In the genomic region with DNA sequence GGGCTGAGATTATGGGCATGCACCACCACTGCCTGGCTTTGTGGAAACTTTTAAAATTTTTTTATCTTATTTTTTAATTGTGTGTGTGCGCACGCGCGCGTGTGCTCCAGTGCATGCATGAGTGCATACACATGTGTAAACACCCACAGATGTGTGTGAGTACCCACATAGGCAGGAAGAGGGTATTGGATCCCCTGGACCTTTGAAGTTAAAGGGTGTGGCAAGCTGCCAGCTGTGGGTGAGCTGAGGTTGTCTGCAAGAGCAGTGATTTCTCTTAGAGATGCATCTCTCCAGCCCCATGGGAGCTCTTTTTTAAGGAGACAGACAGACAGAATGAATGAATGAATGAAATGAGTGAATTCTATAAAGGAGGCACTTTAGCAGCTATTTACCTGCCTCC, we compare ENCODE assay signal across 33 mouse cellular contexts. TPM values are rescaled to one million over a fixed set of nuclear protein-coding genes. Genes with fewer than 3 reads are reported as not detected.
DNase-seq lines count a peak whose midpoint lies in the region; ATAC-seq and TF ChIP-seq lines count a peak whose summit lies in the region.
"Had no signal": no experiment of that assay in that cellular context is flagged by ENCODE, and none has a peak within 500 bp of the region (broad histone marks: within the 10 kb centered on the region; RNA-seq: fewer than 3 reads in every experiment).

No protein-coding gene starts in this region.

- H3K27ac ChIP-seq in limb, embryonic 15.5 days, result 0 out of 2 replicates have a peak overlapping the region, but pooled peaks have one; percentile 4
- no peak overlapping the region for H3K27ac ChIP-seq in limb, embryonic 10.5 days
- no peak overlapping the region for H3K27ac ChIP-seq in lung, postnatal 0 days (ENCODE audit: low read length)
- H3K27ac ChIP-seq: embryonic facial prominence, embryonic 12.5 days; embryonic facial prominence, embryonic 15.5 days; gastrocnemius, adult 2 months; hindbrain, embryonic 12.5 days; hindbrain, embryonic 15.5 days had no signal

- WGBS in limb, embryonic 15.5 days, result 90% methylated on average over 5 of the region's 5 CpGs
- 98% methylated on average over 5 of the region's 5 CpGs for WGBS in limb, embryonic 10.5 days
- WGBS in lung, postnatal 0 days, result 95% methylated on average over 5 of the region's 5 CpGs

- H3K9ac ChIP-seq in limb, embryonic 15.5 days, result no peak overlapping the region
- no peak overlapping the region for H3K9ac ChIP-seq in lung, postnatal 0 days (replicated peaks; ENCODE audit: low read depth)
- H3K9ac ChIP-seq: embryonic facial prominence, embryonic 12.5 days; embryonic facial prominence, embryonic 15.5 days; forebrain, postnatal 0 days; hindbrain, embryonic 12.5 days; hindbrain, embryonic 15.5 days had no signal

- no peaks in the 10 kb centered on the region for H3K4me1 ChIP-seq in limb, embryonic 15.5 days
- 0 out of 2 replicates have a peak, but pooled peaks cover 8% of the 10 kb centered on the region for H3K4me1 ChIP-seq in limb, embryonic 10.5 days
- H3K4me1 ChIP-seq in lung, postnatal 0 days (ENCODE audit: insufficient read depth, low read depth, low read length), result no peaks in the 10 kb centered on the region
- H3K4me1 ChIP-seq: embryonic facial prominence, embryonic 12.5 days; embryonic facial prominence, embryonic 15.5 days; hindbrain, embryonic 12.5 days; hindbrain, embryonic 15.5 days had no signal

- no peaks in the 10 kb centered on the region for H3K9me3 ChIP-seq in limb, embryonic 15.5 days
- H3K9me3 ChIP-seq in limb, embryonic 10.5 days (replicated peaks), result no peaks in the 10 kb centered on the region
- H3K9me3 ChIP-seq in lung, postnatal 0 days (ENCODE audit: low read length), result no peaks in the 10 kb centered on the region
- H3K9me3 ChIP-seq: embryonic facial prominence, embryonic 12.5 days; embryonic facial prominence, embryonic 15.5 days; hindbrain, embryonic 12.5 days; hindbrain, embryonic 15.5 days had no signal

- H3K4me2 ChIP-seq in limb, embryonic 15.5 days, result no peak overlapping the region
- no peak overlapping the region for H3K4me2 ChIP-seq in lung, postnatal 0 days (replicated peaks; ENCODE audit: low read depth, low read length)
- H3K4me2 ChIP-seq: embryonic facial prominence, embryonic 12.5 days; embryonic facial prominence, embryonic 15.5 days; heart, embryonic 11.5 days; hindbrain, embryonic 12.5 days; hindbrain, embryonic 15.5 days had no signal

- peaks cover 36% of the 10 kb centered on the region; the same call in 1 of the 2 replicates for H3K36me3 ChIP-seq in limb, embryonic 15.5 days
- peaks cover 57% of the 10 kb centered on the region for H3K36me3 ChIP-seq in limb, embryonic 10.5 days
- no peaks in the 10 kb centered on the region for H3K36me3 ChIP-seq in lung, postnatal 0 days (ENCODE audit: insufficient read depth, low read length)

- TF ChIP-seq EP300 in lung, postnatal 0 days (IDR thresholded peaks at IDR 0.05), result no peak

- no peak for ATAC-seq in limb, embryonic 15.5 days (ENCODE audit: insufficient number of reproducible peaks, low FRiP score, low TSS enrichment, low read depth)
- no peak for ATAC-seq in lung, postnatal 0 days
- ATAC-seq: activated CD4-positive, CD25-positive, alpha-beta regulatory T cell, adult 4 months; CD4-positive, CD25-positive, alpha-beta regulatory T cell, adult 4 months; forebrain, embryonic 14.5 days; forebrain, postnatal 0 days had no signal

- DNase-seq in limb, embryonic 10.5 days (ENCODE audit: low spot score), result no peak
- peak; percentile 39 for DNase-seq in thymus, postnatal 14 days
- no peak for DNase-seq in thymus, adult 18-20 months
- DNase-seq in T-cell, adult 2 months (ENCODE audit: low spot score), result peak; percentile 59
- DNase-seq in adrenal gland, postnatal 4 days (ENCODE audit: low spot score in 2 of 2), result no peak
- no peak for DNase-seq in lung, postnatal 0 days (ENCODE audit: low spot score)
- DNase-seq: adrenal gland, adult 8-10 months; adrenal gland, postnatal 25 days; B cell, adult 2 months; cerebellum, adult 18-20 months; cerebellum, adult 9-10 months; cerebellum, postnatal 14 days; forebrain, postnatal 0 days; gastrocnemius, adult 2 months; gastrocnemius, postnatal 14 days; heart, adult 11 months had no signal

- no peak for TF ChIP-seq CTCF in lung, postnatal 0 days (IDR thresholded peaks at IDR 0.05)

- H3K27me3 ChIP-seq in limb, embryonic 15.5 days, result no peaks in the 10 kb centered on the region
- no peaks in the 10 kb centered on the region for H3K27me3 ChIP-seq in limb, embryonic 10.5 days (ENCODE audit: low read depth, poor library complexity, severe bottlenecking)
- no peaks in the 10 kb centered on the region for H3K27me3 ChIP-seq in lung, postnatal 0 days (replicated peaks; ENCODE audit: insufficient read depth, low read length)
- H3K27me3 ChIP-seq: embryonic facial prominence, embryonic 12.5 days; embryonic facial prominence, embryonic 15.5 days; hindbrain, embryonic 12.5 days; hindbrain, embryonic 15.5 days had no signal

- H3K4me3 ChIP-seq in limb, embryonic 15.5 days, result no peak overlapping the region
- no peak overlapping the region for H3K4me3 ChIP-seq in limb, embryonic 10.5 days
- no peak overlapping the region for H3K4me3 ChIP-seq in lung, postnatal 0 days (ENCODE audit: low read depth, low read length)
- H3K4me3 ChIP-seq: embryonic facial prominence, embryonic 12.5 days; embryonic facial prominence, embryonic 15.5 days; gastrocnemius, adult 2 months; hindbrain, embryonic 12.5 days; hindbrain, embryonic 15.5 days had no signal

RNA-seq across cellular contexts. Expression of gene Tmem217, which starts 13.3 kb away (rescaled TPM):
- 0.73 and 1.1 TPM in 2 replicates for polyA plus RNA-seq in limb, embryonic 15.5 days (2015; fragmentation: Nextera tagmentation; extraction: Ambion mirVana)
- 0.90 and 0.97 TPM in 2 replicates for polyA plus RNA-seq in limb, embryonic 10.5 days (2016; fragmentation: Nextera tagmentation; extraction: Ambion mirVana)
- under 1 TPM in 1 of 2 experiments, not detected in 1; 0.50 TPM for total RNA-seq in adrenal gland, postnatal 4 days (2021)
- 0.31 and 0.76 TPM in 2 replicates for polyA plus RNA-seq in lung, postnatal 0 days (2015; fragmentation: Nextera tagmentation; extraction: Ambion mirVana)
- total RNA-seq: forebrain, postnatal 0 days; gastrocnemius, adult 2 months; gastrocnemius, postnatal 14 days; gastrocnemius, postnatal 4 days; heart, adult 8-10 months; heart, postnatal 25 days; hematopoietic stem cell, adult 5-6 weeks had no signal
- polyA plus RNA-seq: forebrain, embryonic 14.5 days had no signal

RNA-seq across cellular contexts. Expression of gene Tbc1d22b, which starts 15.9 kb away (rescaled TPM):
- polyA plus RNA-seq in limb, embryonic 15.5 days (2015; fragmentation: Nextera tagmentation; extraction: Ambion mirVana), result 13.4 and 14.7 TPM in 2 replicates
- 20.9 and 22.4 TPM in 2 replicates for polyA plus RNA-seq in limb, embryonic 10.5 days (2016; fragmentation: Nextera tagmentation; extraction: Ambion mirVana)
- total RNA-seq in adrenal gland, postnatal 4 days (2021), result 10 to 100 TPM; 27.3 to 29.0 TPM
- polyA plus RNA-seq in lung, postnatal 0 days (2015; fragmentation: Nextera tagmentation; extraction: Ambion mirVana), result 5.9 and 6.7 TPM in 2 replicates

RNA-seq across cellular contexts. Expression of gene Gm17657, which starts 16.1 kb away (rescaled TPM):
- polyA plus RNA-seq in limb, embryonic 15.5 days (2015; fragmentation: Nextera tagmentation; extraction: Ambion mirVana), result not detected in 2 replicates
- polyA plus RNA-seq in limb, embryonic 10.5 days (2016; fragmentation: Nextera tagmentation; extraction: Ambion mirVana), result not detected in 2 replicates
- total RNA-seq in adrenal gland, postnatal 4 days (2021), result not detected
- polyA plus RNA-seq in lung, postnatal 0 days (2015; fragmentation: Nextera tagmentation; extraction: Ambion mirVana), result not detected in 2 replicates
- total RNA-seq: adrenal gland, adult 8-10 months; adrenal gland, postnatal 25 days; forebrain, postnatal 0 days; gastrocnemius, adult 2 months; gastrocnemius, postnatal 14 days; gastrocnemius, postnatal 4 days; heart, adult 8-10 months; heart, postnatal 25 days; hematopoietic stem cell, adult 5-6 weeks had no signal
- polyA plus RNA-seq: CD4-positive, CD25-positive, alpha-beta regulatory T cell, adult 4 months; embryonic facial prominence, embryonic 12.5 days; embryonic facial prominence, embryonic 15.5 days; forebrain, embryonic 11.5 days; forebrain, embryonic 14.5 days; forebrain, postnatal 0 days; frontal cortex, adult 2 months; heart, embryonic 11.5 days; heart, embryonic 14.5 days; heart, postnatal 0 days; hindbrain, embryonic 12.5 days; hindbrain, embryonic 15.5 days had no signal

RNA-seq across cellular contexts. Expression of gene Rnf8, which starts 49.1 kb away (rescaled TPM):
- polyA plus RNA-seq in limb, embryonic 15.5 days (2015; fragmentation: Nextera tagmentation; extraction: Ambion mirVana), result 67.3 and 68.8 TPM in 2 replicates
- 108 and 127 TPM in 2 replicates for polyA plus RNA-seq in limb, embryonic 10.5 days (2016; fragmentation: Nextera tagmentation; extraction: Ambion mirVana)
- total RNA-seq in adrenal gland, postnatal 4 days (2021), result 10 to 100 TPM; 88.9 to 93.3 TPM
- polyA plus RNA-seq in lung, postnatal 0 days (2015; fragmentation: Nextera tagmentation; extraction: Ambion mirVana), result 43.3 and 43.7 TPM in 2 replicates

RNA-seq across cellular contexts. Expression of gene Gm28043, which starts 49.2 kb away (rescaled TPM):
- polyA plus RNA-seq in limb, embryonic 15.5 days (2015; fragmentation: Nextera tagmentation; extraction: Ambion mirVana), result 2.5 and 2.8 TPM in 2 replicates
- polyA plus RNA-seq in limb, embryonic 10.5 days (2016; fragmentation: Nextera tagmentation; extraction: Ambion mirVana), result 2.5 and 2.8 TPM in 2 replicates
- 1 to 10 TPM; 6.3 to 7.8 TPM for total RNA-seq in adrenal gland, postnatal 4 days (2021)
- 0.99 and 1.6 TPM in 2 replicates for polyA plus RNA-seq in lung, postnatal 0 days (2015; fragmentation: Nextera tagmentation; extraction: Ambion mirVana)

Comparison
In these comparisons a context has a peak if more than half of its experiments do, and no peak if none do; other contexts are left out.
1. DNase-seq: peak in thymus, postnatal 14 days (single experiment) and T-cell, adult 2 months (single experiment); none in limb, embryonic 10.5 days (single experiment), thymus, adult 18-20 months (0 of 2), adrenal gland, postnatal 4 days (0 of 2) and lung, postnatal 0 days (single experiment).